Mouse (Mus musculus) liver, embryonic 14.5 days (tissue): ENCODE measurements around the gene Ecsit. TPM values are rescaled to one million over a fixed set of nuclear protein-coding genes. Genes with fewer than 3 reads are reported as not detected.

ENCODE experiments used
- ATAC-seq: fragments of 200-750 bp; cut with Nextera tagmentation; 2 replicates; pipeline ENCODE4 v1.8.0; 2017; ENCODE audit warnings: moderate number of reproducible peaks, mild to moderate bottlenecking, moderate library complexity; ENCODE audit not compliant: insufficient read depth
- DNase-seq, 3 experiments: peaks; one replicate each; pipeline ENCODE4 v3.0.0-alpha.2; 2012 to 2013; ENCODE audit warnings: low read depth in 3 of 3, low spot score in 3 of 3
- H3K27ac ChIP-seq: fragments of 300-500 bp; sonication (generic); 2 replicates; pipeline ENCODE4 v1.5.1; 2014; ENCODE audit warnings: moderate library complexity, mild to moderate bottlenecking, control low read depth, inconsistent platforms
- H3K27me3 ChIP-seq: fragments of 300-500 bp; sonication (generic); 2 replicates; pipeline ENCODE4 v1.6.1; 2014; ENCODE audit warnings: mild to moderate bottlenecking, low read length, moderate library complexity; ENCODE audit not compliant: control insufficient read depth, insufficient read depth
- H3K36me3 ChIP-seq: fragments of 300-500 bp; sonication (generic); replicated peaks from 2 replicates; pipeline ENCODE4 v1.6.1; 2014; ENCODE audit warnings: low read depth; ENCODE audit not compliant: control insufficient read depth, insufficient read depth
- H3K4me1 ChIP-seq, 2 experiments: fragments of 200-500 bp in 1 of 2; fragments of 300-500 bp in 1 of 2; sonication (generic) in 1 of 2; replicated peaks; 2 replicates each; pipeline ENCODE4 v1.6.1; 2012 to 2014; ENCODE audit warnings: antibody characterized with exemption in 1 of 2, inconsistent platforms in 1 of 2, low read length in 1 of 2; ENCODE audit not compliant: control insufficient read depth in 2 of 2, insufficient read depth in 2 of 2
- H3K4me2 ChIP-seq: fragments of 300-500 bp; sonication (generic); 2 replicates; pipeline ENCODE4 v1.6.1; 2014; ENCODE audit warnings: low read depth, mild to moderate bottlenecking, control low read depth, moderate library complexity
- H3K4me3 ChIP-seq, 2 experiments: fragments of 200-500 bp in 1 of 2; fragments of 300-500 bp in 1 of 2; sonication (generic) in 1 of 2; 2 replicates each; pipeline ENCODE4 v1.5.1; 2012 to 2014; ENCODE audit warnings: low read depth in 2 of 2, low read length in 2 of 2, mild to moderate bottlenecking in 2 of 2, control low read depth in 1 of 2, inconsistent platforms in 1 of 2, moderate library complexity in 1 of 2; ENCODE audit not compliant: insufficient read depth in 1 of 2
- H3K9ac ChIP-seq: fragments of 300-500 bp; sonication (generic); replicated peaks from 2 replicates; pipeline ENCODE4 v1.6.1; 2014; ENCODE audit warnings: mild to moderate bottlenecking, control low read depth, moderate library complexity
- H3K9me3 ChIP-seq: fragments of 300-500 bp; sonication (generic); 2 replicates; pipeline ENCODE4 v1.6.1; 2016; ENCODE audit warnings: low read length, mixed read lengths; ENCODE audit not compliant: control insufficient read depth
- CTCF ChIP-seq: IDR thresholded peaks from 2 replicates; pipeline ENCODE4 v1.5.1; 2016; ENCODE audit warnings: antibody characterized with exemption, low read depth, control low read depth
- EP300 ChIP-seq: IDR thresholded peaks from 2 replicates; pipeline ENCODE4 v1.6.1; 2016; ENCODE audit warnings: antibody characterized with exemption, low read depth
- WGBS: fragments of 180-500 bp; shearing (Covaris S2); extraction: QIAGEN DNeasy Blood & Tissue Kit; methylation state at CpG from one replicate; pipeline ENCODE4 v1.1.7; 2014; ENCODE audit not compliant: insufficient replicate concordance; 5-methylcytosine and 5-hydroxymethylcytosine counted together
- polyA plus RNA-seq, 2 experiments: library from polyadenylated mRNA; depleted of rRNA in 1 of 2; stranded (reverse) in 1 of 2; unstranded in 1 of 2; fragments of >200 nt; fragmentation: Nextera tagmentation in 1 of 2; extraction: Ambion mirVana in 1 of 2; gene quantifications; 2 replicates each; pipeline versions ENCODE4 v1.2.1 to v1.2.3; 2012 to 2014

Gene Ecsit
- polyA plus RNA-seq, 2 experiments = 14.6 to 16.8 TPM

- ATAC-seq (no peak), DNase-seq (no peak)
- Histone ChIP-seq H3K27ac (no peak overlapping the region), H3K27me3 (no peaks in the 10 kb centered on the region), H3K4me1 (no peaks in the 10 kb centered on the region), H3K36me3 (peaks cover 19% of the 10 kb centered on the region), H3K9ac (no peak overlapping the region), H3K4me3 (no peak overlapping the region), H3K9me3 (no peaks in the 10 kb centered on the region), H3K4me2 (no peak overlapping the region)
- no peak for TF ChIP-seq CTCF
- WGBS = 82% methylated on average over 9 of the region's 9 CpGs
These were observed 23.0 kb upstream of the Ecsit start for GRCm38 (mm10) chr9:22108194-22108593.

GRCm38 (mm10) chr9:22099922-22100321, 14.7 kb upstream of the Ecsit start:
- Histone ChIP-seq H3K4me2 (no peak overlapping the region), H3K27me3 (peaks cover 32% of the 10 kb centered on the region), H3K27ac (no peak overlapping the region), H3K4me3 (no peak overlapping the region), H3K9me3 (no peaks in the 10 kb centered on the region), H3K36me3 (no peaks in the 10 kb centered on the region), H3K4me1 (peaks cover 0 to 3% of the 10 kb centered on the region in 2 experiments; a peak in 1 of 4 replicates), H3K9ac (no peak overlapping the region)
- DNase-seq = no peak
- TF ChIP-seq CTCF = no peak
- no peak for TF ChIP-seq EP300
- 5% methylated on average over 18 of the region's 18 CpGs for WGBS
- no peak for ATAC-seq

GRCm38 (mm10) chr9:22098993-22099696, 13.9 kb upstream of the Ecsit start, which contains the start of gene Cnn1:
Cnn1 (plus strand) TSS chr9:22099216.
- Histone ChIP-seq H3K4me3 (no peak within 1 kb of the TSS), H3K27ac (no peak within 1 kb of the TSS), H3K9ac (no peak within 1 kb of the TSS), H3K4me1 (peaks cover 0 to 3% of the 10 kb centered on the region in 2 experiments; a peak in 1 of 4 replicates), H3K27me3 (peaks cover 32% of the 10 kb centered on the region), H3K36me3 (no peaks in the 10 kb centered on the region), H3K9me3 (no peaks in the 10 kb centered on the region), H3K4me2 (no peak within 1 kb of the TSS)
- DNase-seq = no peak
- ATAC-seq = no peak
- WGBS = 9% methylated on average over 14 of the region's 14 CpGs
- no peak for TF ChIP-seq EP300
- TF ChIP-seq CTCF = no peak

- ATAC-seq = peak; percentile 78
- 2% methylated on average over 24 of the region's 24 CpGs for WGBS
- H3K36me3 ChIP-seq = no peaks in the 10 kb centered on the region
These were observed 10.6 kb upstream of the Ecsit start for GRCm38 (mm10) chr9:22095854-22096307.

GRCm38 (mm10) chr9:22092746-22093145, 7.5 kb upstream of the Ecsit start:
- H3K27me3 ChIP-seq = no peaks in the 10 kb centered on the region; the same call in none of the 2 replicates
- H3K27ac ChIP-seq = no peak overlapping the region
- no peak for DNase-seq
- peaks cover 0 to 3% of the 10 kb centered on the region in 2 experiments; a peak in 1 of 4 replicates for H3K4me1 ChIP-seq
- no peaks in the 10 kb centered on the region for H3K9me3 ChIP-seq
- H3K9ac ChIP-seq = no peak overlapping the region
- H3K36me3 ChIP-seq = no peaks in the 10 kb centered on the region
- ATAC-seq = no peak
- TF ChIP-seq EP300 (no peak), CTCF (no peak)
- 76% methylated on average over 6 of the region's 6 CpGs for WGBS
- H3K4me2 ChIP-seq = no peak overlapping the region
- H3K4me3 ChIP-seq = no peak overlapping the region

More at GRCm38 (mm10) chr9:22095854-22096307, 10.6 kb upstream of the Ecsit start:
- Histone ChIP-seq H3K9ac (peak overlapping the region; percentile 69), H3K9me3 (no peaks in the 10 kb centered on the region), H3K4me3 (peak overlapping the region; percentile 28 to 44), H3K4me2 (peak overlapping the region; percentile 69), H3K27me3 (peaks cover 24% of the 10 kb centered on the region), H3K27ac (no peak overlapping the region), H3K4me1 (peaks cover 0 to 3% of the 10 kb centered on the region in 2 experiments; a peak in 1 of 4 replicates)
- peak; percentile 55 to 66 (median 57) for DNase-seq
- TF ChIP-seq EP300 (no peak), CTCF (peak; percentile 91)
